Mouse (Mus musculus): ENCODE results near the gene Exoc6b. TPM values are rescaled to one million over a fixed set of nuclear protein-coding genes. Genes with fewer than 3 reads are reported as not detected.

Exoc6b gene
- polyA plus RNA-seq, 1 experiment = 42.5 TPM

DNA sequence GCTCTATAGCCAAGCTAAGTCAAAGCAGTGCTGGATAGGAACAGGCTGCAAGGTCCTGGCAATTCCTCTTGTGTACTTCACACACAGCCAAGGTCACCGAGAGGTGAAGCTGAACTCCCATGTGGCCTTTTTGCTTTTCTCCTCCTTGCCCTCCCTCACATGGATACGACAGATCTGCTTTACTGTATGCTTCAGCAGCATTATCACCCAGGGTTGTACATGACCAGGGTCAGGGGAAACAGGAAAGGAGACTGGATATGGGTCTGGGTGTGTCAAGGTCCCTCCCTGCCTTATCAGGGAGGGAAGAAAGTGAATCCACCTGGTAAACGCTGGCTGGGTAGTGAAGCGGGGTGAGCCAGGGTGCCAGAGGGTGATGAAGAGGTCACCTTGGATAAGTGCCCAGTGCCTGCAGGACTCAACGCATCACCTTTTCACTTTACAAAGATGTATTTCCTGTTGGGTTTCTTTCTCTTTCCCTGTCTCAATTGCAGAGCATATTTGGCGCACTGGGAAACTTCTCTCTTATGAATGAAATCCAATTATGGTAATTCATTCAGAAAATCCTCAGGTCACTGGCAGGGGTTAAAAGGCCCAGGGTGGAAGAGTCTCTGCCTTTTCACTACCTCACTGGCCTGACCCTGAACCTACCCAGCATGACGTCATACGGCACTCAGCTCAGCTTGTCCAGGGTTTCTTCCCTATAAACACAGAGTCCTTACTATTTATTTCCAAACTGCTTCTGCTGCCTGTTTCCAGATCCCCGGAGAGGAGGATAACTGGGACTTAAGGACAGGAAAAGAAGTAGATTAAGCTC, 371.6 kb downstream of the Exoc6b start:
- no peak for DNase-seq
- TF ChIP-seq POLR2A (IDR thresholded peaks at IDR 0.05; ENCODE audit: borderline replicate concordance, insufficient read depth, low read length) (no peak), CTCF (IDR thresholded peaks at IDR 0.05; ENCODE audit: borderline replicate concordance, insufficient read depth, low read depth, low read length) (no peak)
- Histone ChIP-seq H3K4me3 (replicated peaks; ENCODE audit: insufficient read depth, low read depth, low read length) (no peak overlapping the region), H3K27me3 (ENCODE audit: control insufficient read depth, insufficient read depth, low read length) (no peaks in the 10 kb centered on the region), H3K4me1 (ENCODE audit: control insufficient read depth, insufficient read depth, low read length) (peaks cover 2% of the 10 kb centered on the region; the same call in 1 of the 2 replicates), H3K27ac (ENCODE audit: insufficient read depth, low read length) (no peak overlapping the region)
- WGBS = 51% methylated on average over 9 of the region's 9 CpGs

DNA sequence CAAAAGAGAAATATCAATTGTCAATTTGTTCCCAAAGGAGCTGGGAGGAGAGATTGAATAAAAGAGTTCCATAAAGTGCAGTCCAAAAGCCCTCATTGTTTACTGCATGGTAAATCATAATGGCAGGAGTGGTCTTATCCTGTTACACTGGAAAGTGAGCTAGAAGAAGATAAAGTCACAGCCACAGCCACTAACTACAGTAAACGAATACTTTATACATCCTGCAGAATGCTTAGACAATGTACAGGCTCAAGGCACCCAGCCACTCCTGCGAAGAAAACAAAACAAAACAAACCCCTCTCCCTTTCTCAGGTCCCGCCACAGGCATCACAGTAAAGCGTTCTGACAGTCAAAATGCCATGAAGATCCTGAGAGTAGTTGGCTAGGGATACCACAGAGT, 375.5 kb downstream of the Exoc6b start:
- H3K4me1 ChIP-seq (ENCODE audit: control insufficient read depth, insufficient read depth, low read length) = peaks cover 2% of the 10 kb centered on the region; the same call in 1 of the 2 replicates
- WGBS = 54% methylated on average over 4 of the region's 4 CpGs
- no peak overlapping the region for H3K4me3 ChIP-seq (replicated peaks; ENCODE audit: insufficient read depth, low read depth, low read length)
- H3K27me3 ChIP-seq (ENCODE audit: control insufficient read depth, insufficient read depth, low read length) = no peaks in the 10 kb centered on the region
- no peak for DNase-seq
- TF ChIP-seq CTCF (IDR thresholded peaks at IDR 0.05; ENCODE audit: borderline replicate concordance, insufficient read depth, low read depth, low read length) (no peak), POLR2A (IDR thresholded peaks at IDR 0.05; ENCODE audit: borderline replicate concordance, insufficient read depth, low read length) (no peak)
- no peak overlapping the region for H3K27ac ChIP-seq (ENCODE audit: insufficient read depth, low read length)

DNA sequence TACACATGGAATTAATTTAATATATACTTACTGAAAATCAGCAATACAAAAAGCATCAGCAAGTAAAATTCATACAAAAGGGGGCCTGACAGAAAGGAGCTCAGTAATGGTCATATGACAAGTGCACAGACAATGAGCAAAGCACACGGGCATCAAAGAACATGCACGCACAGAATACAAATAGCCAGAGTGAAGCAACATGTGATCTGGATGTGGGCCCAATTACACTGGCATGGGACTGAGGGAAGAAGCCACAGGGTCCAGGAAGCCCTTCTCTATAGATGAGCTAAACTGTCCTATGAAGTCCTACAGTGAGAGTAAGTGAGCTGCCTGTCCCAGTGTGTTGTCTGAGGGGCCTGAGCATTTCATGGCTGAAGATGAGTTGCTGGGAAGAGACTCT, 376.1 kb downstream of the Exoc6b start:
- no peak for DNase-seq
- WGBS = 40% methylated on average over 2 of the region's 2 CpGs
- H3K4me1 ChIP-seq (ENCODE audit: control insufficient read depth, insufficient read depth, low read length) = peaks cover 2% of the 10 kb centered on the region; the same call in 1 of the 2 replicates
- H3K27me3 ChIP-seq (ENCODE audit: control insufficient read depth, insufficient read depth, low read length) = no peaks in the 10 kb centered on the region
- no peak for TF ChIP-seq POLR2A (IDR thresholded peaks at IDR 0.05; ENCODE audit: borderline replicate concordance, insufficient read depth, low read length)
- H3K4me3 ChIP-seq (replicated peaks; ENCODE audit: insufficient read depth, low read depth, low read length) = no peak overlapping the region
- 0 out of 2 replicates have a peak overlapping the region, but pooled peaks have one; percentile 36 for H3K27ac ChIP-seq (ENCODE audit: insufficient read depth, low read length)

DNA sequence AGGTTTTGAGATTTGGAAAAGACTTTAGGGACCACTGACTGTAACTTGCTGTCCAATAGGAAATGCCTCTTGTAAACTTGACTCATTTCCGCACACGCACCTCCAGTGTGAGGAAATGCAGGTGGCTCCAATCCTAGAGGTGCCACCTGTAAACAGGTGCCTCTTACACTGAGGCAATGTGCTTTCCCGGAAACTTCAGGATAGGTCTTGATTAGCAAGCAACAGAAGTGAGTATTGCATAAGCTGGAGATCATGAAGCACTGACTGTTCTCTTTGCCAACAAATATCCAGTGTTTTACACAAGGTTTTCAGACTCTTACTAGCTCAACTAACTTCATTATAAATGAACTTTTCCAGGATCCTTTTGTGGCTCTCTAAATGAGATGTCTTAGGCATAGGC, 377.4 kb downstream of the Exoc6b start:
- H3K27me3 ChIP-seq (ENCODE audit: control insufficient read depth, insufficient read depth, low read length) = no peaks in the 10 kb centered on the region
- no peak for DNase-seq
- H3K4me3 ChIP-seq (replicated peaks; ENCODE audit: insufficient read depth, low read depth, low read length) = no peak overlapping the region
- no peaks in the 10 kb centered on the region for H3K4me1 ChIP-seq (ENCODE audit: control insufficient read depth, insufficient read depth, low read length)
- WGBS = 90% methylated on average over 3 of the region's 3 CpGs
- no peak for TF ChIP-seq CTCF (IDR thresholded peaks at IDR 0.05; ENCODE audit: borderline replicate concordance, insufficient read depth, low read depth, low read length)
- no peak for TF ChIP-seq POLR2A (IDR thresholded peaks at IDR 0.05; ENCODE audit: borderline replicate concordance, insufficient read depth, low read length)
- no peak overlapping the region for H3K27ac ChIP-seq (ENCODE audit: insufficient read depth, low read length)

DNA sequence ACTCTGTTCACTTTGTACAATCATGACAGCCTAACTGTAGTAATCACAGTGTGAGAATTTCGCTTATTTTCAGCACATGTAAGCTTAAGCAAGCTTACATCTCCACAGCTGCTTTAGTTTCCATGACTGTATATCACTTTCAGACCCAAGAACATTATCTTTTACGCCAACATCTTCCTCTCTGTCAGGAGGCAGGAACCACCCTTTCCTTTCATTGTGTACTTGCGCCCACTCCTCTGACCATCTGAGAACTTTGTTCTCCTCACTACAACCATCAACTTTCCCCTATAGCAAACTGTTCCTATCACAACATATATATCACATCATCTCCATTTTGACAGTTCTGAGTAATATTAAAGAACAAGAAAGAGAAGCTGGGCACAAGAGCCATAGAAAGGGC, 391.5 kb downstream of the Exoc6b start:
- no peaks in the 10 kb centered on the region for H3K27me3 ChIP-seq (ENCODE audit: control insufficient read depth, insufficient read depth, low read length)

DNA sequence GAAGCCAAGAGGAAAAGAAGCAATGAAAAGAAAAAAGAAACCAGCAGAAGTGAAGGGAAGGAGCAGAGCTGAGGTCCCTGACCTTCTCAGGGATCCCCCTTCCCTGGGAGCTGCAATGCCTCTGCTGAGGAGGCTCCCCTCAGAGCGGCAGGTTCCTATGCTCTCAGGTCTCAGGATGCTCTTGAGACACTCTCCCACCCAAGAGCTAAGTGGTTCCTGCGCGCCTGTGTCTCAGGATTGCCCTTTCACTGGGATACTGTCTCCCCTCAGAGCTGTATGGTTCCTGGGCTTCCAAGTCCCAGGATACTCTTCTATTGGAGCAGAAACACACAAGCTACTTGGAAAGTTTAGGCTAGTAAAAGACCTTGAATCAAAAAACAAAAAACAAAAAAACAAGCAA, 394.4 kb downstream of the Exoc6b start:
- no peak for DNase-seq
- WGBS = 96% methylated on average over 3 of the region's 3 CpGs
- Histone ChIP-seq H3K27me3 (ENCODE audit: control insufficient read depth, insufficient read depth, low read length) (no peaks in the 10 kb centered on the region), H3K4me1 (ENCODE audit: control insufficient read depth, insufficient read depth, low read length) (no peaks in the 10 kb centered on the region), H3K27ac (ENCODE audit: insufficient read depth, low read length) (no peak overlapping the region), H3K4me3 (replicated peaks; ENCODE audit: insufficient read depth, low read depth, low read length) (no peak overlapping the region)
- no peak for TF ChIP-seq POLR2A (IDR thresholded peaks at IDR 0.05; ENCODE audit: borderline replicate concordance, insufficient read depth, low read length)
- no peak for TF ChIP-seq CTCF (IDR thresholded peaks at IDR 0.05; ENCODE audit: borderline replicate concordance, insufficient read depth, low read depth, low read length)

More for the DNA sequence above, 391.5 kb downstream of the Exoc6b start:
- 89% methylated on average over 3 of the region's 3 CpGs for WGBS
- no peak overlapping the region for H3K27ac ChIP-seq (ENCODE audit: insufficient read depth, low read length)
- H3K4me3 ChIP-seq (replicated peaks; ENCODE audit: insufficient read depth, low read depth, low read length) = no peak overlapping the region
- TF ChIP-seq POLR2A (IDR thresholded peaks at IDR 0.05; ENCODE audit: borderline replicate concordance, insufficient read depth, low read length) (no peak), CTCF (IDR thresholded peaks at IDR 0.05; ENCODE audit: borderline replicate concordance, insufficient read depth, low read depth, low read length) (no peak)
- no peak for DNase-seq
- H3K4me1 ChIP-seq (ENCODE audit: control insufficient read depth, insufficient read depth, low read length) = no peaks in the 10 kb centered on the region

DNA sequence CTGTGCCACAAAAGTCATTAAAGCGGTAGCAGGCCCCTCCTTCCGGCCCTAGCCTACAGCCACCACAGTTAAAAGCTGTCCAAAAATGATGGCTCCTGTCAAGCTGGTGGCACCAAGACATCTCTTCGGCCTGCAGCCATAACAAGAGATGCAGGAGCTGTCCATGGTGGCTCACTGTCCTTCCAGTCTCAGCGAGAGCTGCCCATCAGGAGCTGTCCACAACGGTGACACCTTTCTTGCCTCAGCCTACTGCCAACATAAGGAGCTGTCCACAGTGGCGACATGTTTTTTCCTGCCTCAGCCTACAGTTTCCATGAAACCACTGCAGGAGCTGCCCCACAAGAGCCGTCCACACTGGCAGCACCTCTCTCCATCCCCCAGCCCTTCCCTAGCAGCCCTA, 395.2 kb downstream of the Exoc6b start:
- no peak overlapping the region for H3K4me3 ChIP-seq (replicated peaks; ENCODE audit: insufficient read depth, low read depth, low read length)
- 89% methylated on average over 7 of the region's 7 CpGs for WGBS
- TF ChIP-seq CTCF (IDR thresholded peaks at IDR 0.05; ENCODE audit: borderline replicate concordance, insufficient read depth, low read depth, low read length) = no peak
- no peak for TF ChIP-seq POLR2A (IDR thresholded peaks at IDR 0.05; ENCODE audit: borderline replicate concordance, insufficient read depth, low read length)

DNA sequence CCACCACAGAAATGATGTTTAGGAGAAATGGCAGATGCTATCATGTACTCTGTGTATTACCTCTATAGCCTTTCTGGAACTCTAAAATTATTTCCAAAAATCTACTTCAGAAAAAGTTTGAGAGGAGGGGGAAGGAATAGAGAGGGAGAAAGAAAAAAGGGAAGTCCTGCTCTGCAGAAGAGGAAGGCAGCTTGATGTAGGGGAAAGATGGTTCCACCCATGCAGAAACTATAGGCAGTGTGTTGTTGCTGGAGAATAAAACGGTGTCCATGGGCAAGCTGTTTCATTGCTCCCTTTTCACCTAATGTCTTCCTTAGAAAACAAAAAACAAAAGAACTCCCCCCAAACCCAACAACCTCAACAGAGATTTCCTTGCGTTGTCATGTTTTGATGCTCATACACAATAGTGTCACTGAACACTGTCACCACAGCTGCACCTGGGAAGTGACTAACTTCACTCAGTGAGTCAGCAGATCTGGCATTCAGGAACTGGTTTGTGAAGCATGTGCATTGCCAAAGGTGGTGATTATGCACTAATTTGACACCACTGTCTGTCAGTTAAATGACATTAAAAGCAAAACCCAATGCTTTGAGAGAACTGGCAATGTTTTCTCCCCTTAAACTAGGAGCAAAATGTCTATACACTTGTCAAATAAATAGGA, 407.7 kb downstream of the Exoc6b start:
- DNase-seq = no peak
- Histone ChIP-seq H3K27ac (ENCODE audit: insufficient read depth, low read length) (no peak overlapping the region), H3K4me1 (ENCODE audit: control insufficient read depth, insufficient read depth, low read length) (peaks cover 5% of the 10 kb centered on the region; the same call in 1 of the 2 replicates), H3K27me3 (ENCODE audit: control insufficient read depth, insufficient read depth, low read length) (no peaks in the 10 kb centered on the region), H3K4me3 (replicated peaks; ENCODE audit: insufficient read depth, low read depth, low read length) (no peak overlapping the region)
- 72% methylated on average over 2 of the region's 2 CpGs for WGBS
- no peak for TF ChIP-seq POLR2A (IDR thresholded peaks at IDR 0.05; ENCODE audit: borderline replicate concordance, insufficient read depth, low read length)
- TF ChIP-seq CTCF (IDR thresholded peaks at IDR 0.05; ENCODE audit: borderline replicate concordance, insufficient read depth, low read depth, low read length) = no peak

More for the DNA sequence above, 395.2 kb downstream of the Exoc6b start:
- H3K4me1 ChIP-seq (ENCODE audit: control insufficient read depth, insufficient read depth, low read length) = no peaks in the 10 kb centered on the region
- no peak for DNase-seq
- no peaks in the 10 kb centered on the region for H3K27me3 ChIP-seq (ENCODE audit: control insufficient read depth, insufficient read depth, low read length)
- H3K27ac ChIP-seq (ENCODE audit: insufficient read depth, low read length) = no peak overlapping the region
